Mouse (Mus musculus) layer of hippocampus, postnatal 10 days (tissue): ENCODE measurements at regions not wholly inside any gene's neighbourhood (a gene's known extent, or its start where the extent isn't known, plus 50 kb on each side); places are given as distances from the start of the nearest gene placed in this dataset.
A peak's percentile ranks its signal among the peaks of the same experiment; 100 is the strongest.

Experiments used
- DNase-seq, 2 experiments: peaks; one replicate each; pipeline ENCODE4 v3.0.0; 2021; ENCODE audit warnings: low spot score in 2 of 2

GRCm38 (mm10) chr14:98562002-98562401, 392.4 kb upstream of the Dach1 start:
- DNase-seq = no peak

DNA sequence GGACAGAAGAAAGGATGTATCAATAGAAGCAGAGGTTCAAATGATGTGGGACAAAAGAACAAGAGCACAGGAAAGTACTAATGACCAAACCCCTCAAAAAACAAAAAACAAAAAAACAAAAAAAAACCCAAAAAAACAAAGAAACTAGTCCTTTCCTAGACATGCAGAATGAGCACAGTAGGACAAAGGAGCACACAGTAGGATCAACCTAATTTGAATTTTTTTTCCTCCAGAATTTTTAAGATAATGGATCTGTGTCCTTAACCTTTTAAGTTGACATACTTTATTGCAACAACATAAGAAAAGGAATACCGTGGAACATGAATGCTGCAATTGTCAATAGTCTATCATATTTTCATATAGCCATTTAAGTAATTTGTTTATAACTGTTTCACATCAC, 370.2 kb upstream of the Dach1 start:
- no peak for DNase-seq

DNA sequence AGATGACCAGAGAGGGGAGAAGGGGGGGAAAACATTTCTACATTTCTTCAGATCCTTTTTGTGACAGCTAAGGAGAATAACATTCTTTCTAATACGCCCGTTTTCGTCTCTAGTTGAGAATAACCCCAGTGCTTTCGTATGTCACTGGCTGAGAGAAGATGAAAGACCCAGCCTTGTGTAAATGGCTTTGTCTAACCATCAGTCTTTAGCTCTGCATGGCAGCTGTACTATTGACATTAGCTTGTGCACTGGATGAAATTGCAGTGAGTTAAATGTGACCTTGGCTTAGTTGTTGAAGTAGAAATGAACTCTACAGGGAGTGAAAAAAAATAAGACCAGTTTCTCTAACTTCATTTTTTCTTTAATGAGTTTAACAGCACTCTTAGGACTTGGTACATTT, 368.7 kb upstream of the Dach1 start:
- DNase-seq = no peak

- DNase-seq = no peak
These were observed 364.0 kb upstream of the Dach1 start for GRCm38 (mm10) chr14:98533600-98533999.

DNA sequence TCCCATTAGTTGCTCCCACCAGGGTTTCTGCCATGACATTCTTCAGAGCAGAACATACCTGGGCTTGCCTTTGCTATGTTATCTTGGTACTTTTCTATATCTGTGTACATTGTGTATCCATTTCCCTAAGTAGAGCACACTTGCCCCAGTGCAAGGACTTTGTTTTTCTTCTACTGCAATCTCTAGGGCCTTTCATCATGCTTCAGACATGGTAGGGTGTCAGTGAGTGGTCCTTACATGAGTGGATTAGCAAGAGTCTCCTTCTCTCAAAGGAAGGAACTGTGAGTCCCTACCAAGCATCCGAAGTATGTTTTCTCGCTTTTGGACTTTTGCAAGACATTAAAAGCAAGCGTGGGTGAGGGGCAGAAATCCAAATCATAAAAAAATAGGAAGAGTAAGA, 351.4 kb upstream of the Dach1 start:
- no peak for DNase-seq

DNA sequence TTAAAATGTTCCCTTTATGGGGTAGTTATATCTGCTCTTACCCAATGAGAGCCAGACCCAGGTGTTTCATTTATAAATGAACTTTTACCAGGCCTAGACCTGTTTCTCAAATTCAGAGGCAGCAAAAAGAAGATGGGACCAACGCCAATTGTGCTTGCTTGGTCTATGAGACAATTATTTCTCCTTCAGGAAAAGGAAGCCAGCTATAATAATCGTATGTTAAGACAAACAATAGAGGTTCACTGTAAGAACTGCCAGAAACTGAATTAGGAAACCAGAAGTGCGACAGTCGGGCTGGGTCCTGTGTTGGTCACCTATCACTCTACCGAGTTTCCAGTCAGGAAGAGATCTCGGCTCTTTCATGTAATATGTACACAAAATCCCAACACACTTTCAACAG, 335.8 kb upstream of the Dach1 start:
- no peak for DNase-seq

GRCm38 (mm10) chr14:98477416-98477815, 307.9 kb upstream of the Dach1 start:
- DNase-seq = no peak

DNA sequence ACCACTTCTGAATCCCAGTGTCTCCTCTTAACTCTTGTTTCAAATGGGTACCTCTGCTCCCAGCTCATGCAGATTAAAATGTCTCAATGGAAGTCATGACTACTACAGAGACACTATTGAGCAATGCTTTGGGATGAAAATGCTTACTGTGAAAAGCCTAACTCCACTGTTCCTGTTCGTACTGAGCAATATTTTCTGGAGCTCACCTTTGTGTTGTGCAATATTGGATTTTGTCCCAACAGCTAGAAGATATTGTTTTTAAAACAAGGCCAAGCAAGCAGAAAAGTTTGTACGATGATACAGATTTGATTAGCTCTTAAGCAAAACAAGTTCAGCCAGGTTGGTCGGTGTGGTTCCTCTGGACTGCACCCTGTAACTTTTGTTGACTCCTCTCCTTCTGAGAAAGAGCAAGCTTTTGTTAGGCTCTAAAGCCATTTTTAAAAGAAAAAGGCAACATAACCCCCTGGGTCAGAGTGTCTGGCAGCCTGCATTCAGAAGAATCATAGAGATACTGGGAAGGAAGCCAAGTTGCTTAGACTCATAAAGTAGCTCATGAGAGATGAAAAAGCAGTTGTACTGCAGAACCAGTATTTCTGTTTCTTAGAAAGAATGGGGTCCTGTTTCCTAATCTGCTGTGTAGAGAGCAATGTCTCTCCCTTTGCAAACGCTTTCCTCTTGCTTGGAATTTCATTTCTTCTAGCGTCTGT, 302.4 kb upstream of the Dach1 start:
- DNase-seq = no peak

- DNase-seq = no peak
These were observed 284.9 kb upstream of the Dach1 start for GRCm38 (mm10) chr14:98454461-98454860.

GRCm38 (mm10) chr14:98452191-98452590, 282.6 kb upstream of the Dach1 start:
- no peak for DNase-seq

- DNase-seq = no peak
These were observed 280.0 kb upstream of the Dach1 start for GRCm38 (mm10) chr14:98449568-98449967.

- peak; percentile 7 to 24 for DNase-seq
These were observed 272.8 kb upstream of the Dach1 start for GRCm38 (mm10) chr14:98442411-98442810.

GRCm38 (mm10) chr14:98441954-98442353, 272.4 kb upstream of the Dach1 start:
- no peak for DNase-seq

DNA sequence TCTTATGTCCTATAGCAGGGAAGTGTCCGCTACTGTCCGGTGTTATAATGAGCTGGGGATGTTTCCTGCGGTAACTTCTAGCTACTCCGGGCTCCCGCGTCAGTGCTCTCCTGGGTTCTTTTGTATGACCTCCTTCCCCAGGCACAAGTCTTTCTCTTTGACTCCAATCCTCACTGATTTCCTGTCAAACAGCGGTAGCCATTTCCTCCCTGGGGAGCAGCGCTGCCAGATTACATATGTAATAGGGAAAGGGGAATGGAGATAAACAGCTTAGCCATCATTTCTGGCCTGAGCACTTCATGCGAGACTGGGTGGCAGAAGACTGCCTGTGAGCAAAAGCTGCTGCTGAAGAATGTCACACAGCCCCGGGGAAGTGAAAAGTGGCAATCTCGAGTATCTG, 262.4 kb upstream of the Dach1 start:
- DNase-seq = no peak

DNA sequence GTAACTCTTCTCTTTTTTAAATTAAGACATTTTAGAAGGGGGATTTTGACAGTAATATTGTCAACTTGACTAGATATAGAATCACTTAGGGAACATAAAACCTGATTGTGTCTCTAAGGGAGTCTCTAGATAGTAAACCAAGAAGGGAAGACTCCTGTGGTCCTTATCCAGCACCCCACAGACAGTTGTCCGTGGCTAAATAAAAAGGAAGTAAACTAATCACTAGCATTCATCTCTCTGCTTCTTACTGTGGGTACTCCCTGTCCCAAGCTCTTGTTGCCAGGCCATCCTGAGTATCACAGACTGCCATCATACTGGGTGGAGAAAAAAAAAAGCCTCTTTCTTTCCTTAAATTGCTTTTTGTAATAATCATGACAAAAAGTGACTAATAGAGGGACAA, 248.2 kb upstream of the Dach1 start:
- no peak for DNase-seq

GRCm38 (mm10) chr14:98414201-98414600, 244.6 kb upstream of the Dach1 start:
- no peak for DNase-seq

DNA sequence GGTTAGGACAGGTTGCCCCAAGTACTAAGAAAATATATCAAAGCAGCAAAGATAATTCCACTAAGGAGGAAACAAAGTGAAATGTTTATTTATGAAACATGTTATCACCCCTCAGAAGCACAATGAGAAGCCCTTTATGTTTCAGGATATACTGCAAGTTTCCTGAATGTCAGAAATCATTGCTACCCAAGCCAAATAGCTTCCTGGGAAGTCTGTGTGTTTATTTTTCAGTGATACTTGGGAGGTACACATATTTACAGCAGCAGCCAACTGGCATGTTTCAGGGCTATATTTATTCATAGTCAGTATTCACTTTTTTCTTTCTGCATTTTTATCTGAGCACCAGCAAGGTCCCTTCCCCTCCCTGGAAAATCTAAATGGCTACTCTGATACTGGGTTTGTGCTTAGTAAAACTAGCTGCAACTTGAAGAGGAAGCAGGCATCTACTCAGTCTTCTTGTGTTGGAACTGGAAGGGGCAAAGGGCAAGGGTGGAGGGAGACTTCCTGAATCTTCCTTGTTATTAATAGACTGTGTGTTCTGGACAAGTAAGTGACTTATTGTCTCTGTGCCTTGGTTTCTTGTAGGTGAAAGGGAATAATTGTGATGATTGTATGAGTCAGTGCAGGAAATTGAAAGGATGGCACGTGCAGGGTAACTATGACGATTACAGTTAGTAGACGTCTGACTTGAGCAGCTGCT, 236.5 kb upstream of the Dach1 start:
- DNase-seq = no peak

GRCm38 (mm10) chr14:98404026-98404425, 234.5 kb upstream of the Dach1 start:
- no peak for DNase-seq

GRCm38 (mm10) chr14:98387871-98388270, 218.3 kb upstream of the Dach1 start:
- DNase-seq = no peak
